Mouse (Mus musculus) ES-E14 (cell line): ENCODE measurements at regions not wholly inside any gene's neighbourhood (a gene's known extent, or its start where the extent isn't known, plus 50 kb on each side); places are given as distances from the start of the nearest gene placed in this dataset.

Source experiments
- DNase-seq: peaks from one replicate; pipeline ENCODE4 v3.0.0-alpha.2; 2013; ENCODE audit warnings: low read depth, low spot score
- H3K27ac ChIP-seq: 2 replicates; pipeline ENCODE4 v1.5.1; 2012; ENCODE audit warnings: low read depth, mild to moderate bottlenecking, low read length, moderate library complexity, mixed read lengths; ENCODE audit not compliant: poor library complexity, insufficient read depth, severe bottlenecking
- H3K36me3 ChIP-seq: 2 replicates; pipeline ENCODE4 v1.6.1; 2012; ENCODE audit warnings: mild to moderate bottlenecking, low read length, moderate library complexity, mixed read lengths; ENCODE audit not compliant: control insufficient read depth, poor library complexity, insufficient read depth, severe bottlenecking
- H3K4me1 ChIP-seq, 2 experiments: fragments of 150-350 bp in 1 of 2; sonication (generic) in 1 of 2; 2 replicates each; pipeline ENCODE4 v1.6.1; 2012; ENCODE audit warnings: low read length in 2 of 2, mild to moderate bottlenecking in 1 of 2, mixed read lengths in 1 of 2; ENCODE audit not compliant: control insufficient read depth in 2 of 2, insufficient read depth in 2 of 2, poor library complexity in 1 of 2
- H3K4me3 ChIP-seq, 2 experiments: fragments of 150-350 bp in 1 of 2; sonication (generic) in 1 of 2; 2 replicates each; pipeline ENCODE4 v1.5.1; 2012; ENCODE audit warnings: low read length in 2 of 2, low read depth in 1 of 2, mild to moderate bottlenecking in 1 of 2, mixed read lengths in 1 of 2; ENCODE audit not compliant: insufficient read depth in 1 of 2, poor library complexity in 1 of 2, severe bottlenecking in 1 of 2
- H3K9ac ChIP-seq: 2 replicates; pipeline ENCODE4 v1.6.1; 2012; ENCODE audit warnings: low read depth, mild to moderate bottlenecking, low read length, mixed read lengths; ENCODE audit not compliant: poor library complexity, insufficient read depth, severe bottlenecking
- H3K9me3 ChIP-seq: fragments of 150-350 bp; sonication (generic); 2 replicates; pipeline ENCODE4 v1.6.1; 2012; ENCODE audit warnings: low read depth, mild to moderate bottlenecking, low read length; ENCODE audit not compliant: control insufficient read depth, insufficient read depth
- CHD2 ChIP-seq: IDR thresholded peaks from 2 replicates; pipeline ENCODE4 v1.6.1; 2014; ENCODE audit warnings: mild to moderate bottlenecking, low read depth, low read length, inconsistent platforms
- HCFC1 ChIP-seq: IDR thresholded peaks from 2 replicates; pipeline ENCODE4 v1.6.1; 2012; ENCODE audit warnings: low read length, inconsistent platforms, borderline replicate concordance; ENCODE audit not compliant: insufficient read depth
- MAFK ChIP-seq: IDR thresholded peaks from 2 replicates; pipeline ENCODE4 v1.6.1; 2014; ENCODE audit warnings: mild to moderate bottlenecking, low read depth, low read length, inconsistent platforms; ENCODE audit not compliant: insufficient read depth
- ZC3H11A ChIP-seq: IDR thresholded peaks from 2 replicates; pipeline ENCODE4 v1.6.1; 2012; ENCODE audit warnings: low read depth, mild to moderate bottlenecking, inconsistent platforms, low read length, borderline replicate concordance
- ZNF384 ChIP-seq: IDR thresholded peaks from 2 replicates; pipeline ENCODE4 v1.6.1; 2012; ENCODE audit warnings: low read depth, low read length, inconsistent platforms
- in situ Hi-C, 2 experiments: fragments of 600-800 bp; cut with MboI; formaldehyde crosslinking; loops; one replicate each; pipeline ENCODE4 v1.15.1; 2025; ENCODE audit warnings: low sequenced_read_pairs in 2 of 2, inconsistent platforms in 1 of 2; ENCODE audit not compliant: unreplicated experiment in 2 of 2

GRCm38 (mm10) chr9:80920304-80920703 is 455.0 kb upstream of the Impg1 start:
- no peak overlapping the region for H3K4me3 ChIP-seq
- TF ChIP-seq MAFK: no peak
- no peak for TF ChIP-seq HCFC1
- no peak for TF ChIP-seq ZC3H11A
- no peak for TF ChIP-seq CHD2
- TF ChIP-seq ZNF384: no peak
- H3K4me1 ChIP-seq: no peaks in the 10 kb centered on the region
- no peak for DNase-seq
- no peak overlapping the region for H3K9ac ChIP-seq
- H3K27ac ChIP-seq: no peak overlapping the region
- no peaks in the 10 kb centered on the region for H3K9me3 ChIP-seq
- H3K36me3 ChIP-seq: no peaks in the 10 kb centered on the region
- in situ Hi-C loops: no loop called here

GRCm38 (mm10) chr9:80913867-80914266 is 448.6 kb upstream of the Impg1 start:
- Histone ChIP-seq H3K36me3 (no peaks in the 10 kb centered on the region), H3K4me1 (no peaks in the 10 kb centered on the region), H3K9me3 (no peaks in the 10 kb centered on the region), H3K9ac (no peak overlapping the region), H3K4me3 (no peak overlapping the region), H3K27ac (no peak overlapping the region)
- TF ChIP-seq ZNF384 (no peak), ZC3H11A (no peak), HCFC1 (no peak), MAFK (no peak), CHD2 (no peak)
- DNase-seq: no peak
- in situ Hi-C loops: no loop called here

- Histone ChIP-seq H3K9me3 (no peaks in the 10 kb centered on the region), H3K4me3 (no peak overlapping the region), H3K27ac (no peak overlapping the region), H3K9ac (no peak overlapping the region), H3K36me3 (no peaks in the 10 kb centered on the region), H3K4me1 (no peaks in the 10 kb centered on the region)
- TF ChIP-seq ZC3H11A (no peak), HCFC1 (no peak), ZNF384 (no peak), CHD2 (no peak), MAFK (no peak)
- no peak for DNase-seq
- in situ Hi-C loops: no loop called here
These were observed 446.9 kb upstream of the Impg1 start for GRCm38 (mm10) chr9:80912177-80912576.

- no peak overlapping the region for H3K27ac ChIP-seq
- DNase-seq: no peak
- no peak overlapping the region for H3K4me3 ChIP-seq
- TF ChIP-seq ZNF384: no peak
- no peak overlapping the region for H3K9ac ChIP-seq
- H3K4me1 ChIP-seq: no peaks in the 10 kb centered on the region
- no peaks in the 10 kb centered on the region for H3K9me3 ChIP-seq
- in situ Hi-C loops: no loop called here
- no peaks in the 10 kb centered on the region for H3K36me3 ChIP-seq
These were observed 401.5 kb upstream of the Impg1 start for GRCm38 (mm10) chr9:80866807-80867206.

- Histone ChIP-seq H3K9me3 (no peaks in the 10 kb centered on the region), H3K27ac (no peak overlapping the region), H3K36me3 (no peaks in the 10 kb centered on the region), H3K4me1 (no peaks in the 10 kb centered on the region), H3K4me3 (no peak overlapping the region), H3K9ac (no peak overlapping the region)
- in situ Hi-C loops: no loop called here
- no peak for DNase-seq
- no peak for TF ChIP-seq ZC3H11A
- no peak for TF ChIP-seq MAFK
These were observed 393.7 kb upstream of the Impg1 start for GRCm38 (mm10) chr9:80858998-80859397.
